Mouse (Mus musculus): ENCODE results near the gene Chrna10.

DNA sequence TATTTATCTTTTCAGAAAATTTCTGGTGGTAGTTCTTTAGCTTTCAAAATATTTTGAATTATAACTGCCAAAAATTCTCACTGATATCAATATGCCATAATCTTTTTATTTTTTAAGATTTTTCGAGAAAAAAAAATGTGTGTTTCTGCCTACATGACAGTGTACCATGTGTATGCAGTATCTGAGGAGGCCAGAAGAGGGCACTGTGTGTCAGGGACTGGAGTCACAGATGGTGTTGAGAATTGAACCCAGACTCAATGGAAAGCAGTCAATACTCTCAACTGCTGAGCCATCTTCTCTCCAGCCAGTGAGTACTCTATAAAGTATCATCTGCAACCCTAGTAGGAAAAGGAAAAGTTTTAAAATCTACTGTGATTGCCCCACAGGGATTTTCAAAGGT, 20.8 kb upstream of the Chrna10 start:
- TF ChIP-seq GATA1 (IDR thresholded peaks at IDR 0.05; ENCODE audit: borderline replicate concordance, low read length) (no peak), FLI1 (IDR thresholded peaks at IDR 0.05; ENCODE audit: low read length) (no peak)

All from megakaryocyte, embryonic 14.5 days (primary cell).